In the genomic region with DNA sequence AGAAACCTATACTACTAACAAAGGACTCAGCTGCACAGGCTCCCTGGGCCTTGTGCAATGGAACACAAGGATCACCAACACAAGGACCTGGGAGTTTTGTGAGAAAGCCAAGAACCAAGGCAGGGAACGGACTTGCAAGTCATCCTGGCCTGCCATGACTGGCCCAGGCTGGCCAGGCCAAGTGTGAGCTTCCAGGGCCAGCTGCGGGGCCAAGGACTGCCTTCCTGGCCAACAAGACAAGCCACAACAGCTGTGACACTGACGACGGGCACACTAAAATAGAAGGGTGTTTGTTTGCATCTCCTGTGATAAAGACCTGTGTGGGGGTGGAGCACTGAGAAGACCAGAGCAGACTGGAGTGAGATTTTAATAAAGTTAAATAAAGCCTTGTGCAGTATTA, we compare ENCODE assay signal across 8 mouse cellular contexts.
DNase-seq lines count a peak whose midpoint lies in the region; ATAC-seq and TF ChIP-seq lines count a peak whose summit lies in the region.
"Had no signal": no experiment of that assay in that cellular context is flagged by ENCODE, and none has a peak within 500 bp of the region (broad histone marks: within the 10 kb centered on the region; RNA-seq: fewer than 3 reads in every experiment).

No protein-coding gene starts in this region.

- no peak overlapping the region for H3K4me2 ChIP-seq in embryonic facial prominence, embryonic 15.5 days (replicated peaks)
- H3K4me2 ChIP-seq: limb, embryonic 12.5 days had no signal

- no peaks in the 10 kb centered on the region for H3K27me3 ChIP-seq in embryonic facial prominence, embryonic 15.5 days
- H3K27me3 ChIP-seq: limb, embryonic 12.5 days had no signal

- H3K4me3 ChIP-seq in left cerebral cortex, adult 2 months: no peak overlapping the region
- no peak overlapping the region for H3K4me3 ChIP-seq in embryonic facial prominence, embryonic 15.5 days (replicated peaks)
- H3K4me3 ChIP-seq: limb, embryonic 12.5 days had no signal

- H3K4me1 ChIP-seq in embryonic facial prominence, embryonic 15.5 days: peaks cover 8% of the 10 kb centered on the region; the same call in 1 of the 2 replicates

- H3K9me3 ChIP-seq in embryonic facial prominence, embryonic 15.5 days (replicated peaks): no peaks in the 10 kb centered on the region
- H3K9me3 ChIP-seq: limb, embryonic 12.5 days had no signal

- ATAC-seq in embryonic facial prominence, embryonic 15.5 days (ENCODE audit: insufficient number of reproducible peaks, low FRiP score, low TSS enrichment, low read depth): 0 out of 2 replicates have a peak, but pooled peaks have one; percentile 7

- TF ChIP-seq CTCF in left cerebral cortex, adult 2 months (IDR thresholded peaks at IDR 0.05): no peak

- H3K9ac ChIP-seq in embryonic facial prominence, embryonic 15.5 days: no peak overlapping the region
- H3K9ac ChIP-seq: limb, embryonic 12.5 days had no signal

- no peaks in the 10 kb centered on the region for H3K36me3 ChIP-seq in embryonic facial prominence, embryonic 15.5 days
- H3K36me3 ChIP-seq: limb, embryonic 12.5 days had no signal

- intact Hi-C loops in left cerebral cortex, adult 2 months (cut with DNase I): no loop called here
- intact Hi-C loops in left cerebral cortex, postnatal 25 days (cut with DNase I): no loop called here

- peak overlapping the region; percentile 77 for H3K27ac ChIP-seq in left cerebral cortex, adult 2 months
- no peak overlapping the region for H3K27ac ChIP-seq in embryonic facial prominence, embryonic 15.5 days (replicated peaks)
- H3K27ac ChIP-seq: limb, embryonic 12.5 days had no signal

- no peak for DNase-seq in left cerebral cortex, adult 2 months (ENCODE audit: extremely low spot score in 1 of 2, low spot score in 2 of 2)
- DNase-seq in left cerebral cortex, postnatal 25 days (ENCODE audit: low spot score in 2 of 2): no peak
- DNase-seq in adipocyte (ENCODE audit: low spot score): peak; percentile 97
- peak; percentile 42 for DNase-seq in lung, postnatal 14 days
- no peak for DNase-seq in right cerebral cortex, adult 18-20 months
- no peak for DNase-seq in layer of hippocampus, adult 8-10 months (ENCODE audit: low spot score in 2 of 2)

- 49% methylated on average over 4 of the region's 4 CpGs for WGBS in embryonic facial prominence, embryonic 15.5 days

Comparison
In these comparisons a context has a peak if more than half of its experiments do, and no peak if none do; other contexts are left out.
1. DNase-seq: peak in adipocyte (single experiment) and lung, postnatal 14 days (single experiment); none in left cerebral cortex, adult 2 months (0 of 2), left cerebral cortex, postnatal 25 days (0 of 2), right cerebral cortex, adult 18-20 months (single experiment) and layer of hippocampus, adult 8-10 months (0 of 2).